Mouse (Mus musculus): ENCODE results near the gene Fadd. TPM values are rescaled to one million over a fixed set of nuclear protein-coding genes. Genes with fewer than 3 reads are reported as not detected.

Gene Fadd
- polyA plus RNA-seq, 1 experiment from 2014 or later, result 12.7 TPM

DNA sequence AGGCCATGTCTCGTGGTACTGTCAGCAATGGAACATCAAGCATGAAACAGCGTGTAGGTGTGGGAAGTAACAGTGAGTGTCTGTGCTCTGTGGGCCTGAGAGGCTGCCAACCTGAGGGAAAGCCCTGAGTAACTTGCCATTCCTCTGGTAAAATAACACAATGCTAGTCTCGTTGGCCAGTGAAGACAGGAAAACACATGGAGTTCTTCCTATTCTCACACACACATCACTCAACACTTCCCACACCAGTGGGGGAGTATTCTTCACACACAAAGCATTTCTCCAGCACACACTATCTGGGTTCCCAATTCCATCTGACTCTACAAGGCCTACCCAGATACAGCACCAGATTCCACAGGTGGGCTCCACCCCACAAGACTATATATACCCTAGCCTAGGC lies 52.4 kb downstream of the Fadd start:
- H3K9ac ChIP-seq (ENCODE audit: low read length), result no peak overlapping the region

DNA sequence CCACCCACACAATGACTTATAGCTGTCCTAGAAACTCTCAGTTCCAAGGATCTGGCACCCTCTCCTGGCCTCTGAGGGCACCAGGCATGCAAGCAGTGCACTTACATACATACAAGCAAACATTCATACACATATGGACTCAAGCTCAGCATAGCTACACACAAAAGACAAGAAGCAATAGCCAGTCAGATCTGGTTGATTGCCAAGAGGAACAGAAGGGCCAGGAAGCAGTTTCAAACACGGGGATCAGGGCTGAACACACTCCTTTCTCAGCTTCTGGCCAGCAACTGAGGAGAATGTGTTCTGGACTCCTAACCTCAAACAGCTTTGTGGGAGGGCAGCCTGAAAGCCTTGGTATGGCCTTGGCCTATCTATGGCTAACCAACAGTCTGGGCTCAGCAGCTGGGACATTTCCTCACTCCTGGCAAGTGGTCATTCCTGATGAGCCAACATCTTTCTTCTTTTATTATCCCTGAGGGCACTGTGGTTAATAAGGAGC lies 54.5 kb downstream of the Fadd start:
- no peaks in the 10 kb centered on the region for H3K27me3 ChIP-seq (ENCODE audit: control insufficient read depth, insufficient read depth, low read depth, low read length)
- no peak overlapping the region for H3K4me3 ChIP-seq (ENCODE audit: low read length)
- no peak overlapping the region for H3K4me2 ChIP-seq (ENCODE audit: low read depth, low read length)
- H3K27ac ChIP-seq (ENCODE audit: low read length), result no peak overlapping the region
- H3K4me1 ChIP-seq (replicated peaks; ENCODE audit: control insufficient read depth, insufficient read depth, low read length), result peaks cover 8% of the 10 kb centered on the region; the same call in 1 of the 2 replicates
- H3K9me3 ChIP-seq (ENCODE audit: control insufficient read depth, low read length), result no peaks in the 10 kb centered on the region
- WGBS, result 27% methylated on average over 1 of the region's 1 CpGs
- H3K9ac ChIP-seq (ENCODE audit: low read length), result no peak overlapping the region
- no peaks in the 10 kb centered on the region for H3K36me3 ChIP-seq (ENCODE audit: control insufficient read depth, insufficient read depth, low read length)
- ATAC-seq (ENCODE audit: low read depth), result 0 out of 2 replicates have a peak, but pooled peaks have one; percentile 28

More for the DNA sequence above, 52.4 kb downstream of the Fadd start:
- ATAC-seq (ENCODE audit: low read depth), result no peak
- no peaks in the 10 kb centered on the region for H3K9me3 ChIP-seq (ENCODE audit: control insufficient read depth, low read length)
- no peak overlapping the region for H3K4me2 ChIP-seq (ENCODE audit: low read depth, low read length)
- 73% methylated on average over 3 of the region's 3 CpGs for WGBS
- no peaks in the 10 kb centered on the region for H3K36me3 ChIP-seq (ENCODE audit: control insufficient read depth, insufficient read depth, low read length)
- H3K4me3 ChIP-seq (ENCODE audit: low read length), result no peak overlapping the region
- H3K27ac ChIP-seq (ENCODE audit: low read length), result no peak overlapping the region
- H3K4me1 ChIP-seq (replicated peaks; ENCODE audit: control insufficient read depth, insufficient read depth, low read length), result peaks cover 8% of the 10 kb centered on the region; the same call in 1 of the 2 replicates
- no peaks in the 10 kb centered on the region for H3K27me3 ChIP-seq (ENCODE audit: control insufficient read depth, insufficient read depth, low read depth, low read length)

Other genes starting within 250 kb of the Fadd start
- gene Cttn, start 111.5 kb downstream of the Fadd start, polyA plus RNA-seq (2015; fragmentation: Nextera tagmentation; extraction: Ambion mirVana), result 177 and 178 TPM in 2 replicates
- gene Ppfia1, start 28.7 kb downstream of the Fadd start, polyA plus RNA-seq (2015; fragmentation: Nextera tagmentation; extraction: Ambion mirVana), result 16.4 and 25.9 TPM in 2 replicates
- 111 and 114 TPM in 2 replicates for gene Ano1, start 169.5 kb upstream of the Fadd start, polyA plus RNA-seq (2015; fragmentation: Nextera tagmentation; extraction: Ambion mirVana)

All from lung, embryonic 16.5 days (tissue).